Mouse (Mus musculus): ENCODE data around the gene Cacna1e. TPM values are rescaled to one million over a fixed set of nuclear protein-coding genes. Genes with fewer than 3 reads are reported as not detected.

Cacna1e gene
- total and polyA plus RNA-seq, 3 experiments: not detected

DNA sequence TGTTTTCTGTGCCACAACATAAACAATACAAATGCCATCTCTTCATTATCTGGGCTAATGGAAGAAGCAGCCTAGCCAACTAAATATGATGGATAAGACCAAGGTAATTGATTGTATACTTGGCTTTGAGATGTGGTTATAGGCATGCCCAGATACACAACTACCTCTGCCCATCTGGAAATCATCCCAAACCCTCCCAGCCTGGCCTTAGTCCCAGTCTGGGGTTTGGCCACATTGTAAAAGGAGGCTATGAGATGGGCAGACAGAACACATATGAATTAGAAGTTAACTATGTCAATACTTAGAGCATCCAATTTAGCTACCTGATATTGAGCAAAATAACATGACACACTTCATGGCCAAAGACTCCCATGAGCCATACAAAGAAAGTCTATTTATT is 220.6 kb downstream of the Cacna1e start:
- H3K9ac ChIP-seq (ENCODE audit: control insufficient read depth, low read depth, low read length, poor library complexity, severe bottlenecking): no peak overlapping the region
- TF ChIP-seq BHLHE40 (IDR thresholded peaks at IDR 0.05; ENCODE audit: borderline replicate concordance, low read depth, low read length) (no peak), GATA1 (IDR thresholded peaks at IDR 0.05; ENCODE audit: low read depth, low read length) (no peak), NELFE (IDR thresholded peaks at IDR 0.05; ENCODE audit: low read depth, low read length) (no peak), ZC3H11A (IDR thresholded peaks at IDR 0.05; ENCODE audit: low read depth, low read length) (no peak), POLR2AphosphoS2 (IDR thresholded peaks at IDR 0.05; ENCODE audit: low read length) (no peak), ELF1 (IDR thresholded peaks at IDR 0.05; ENCODE audit: low read depth, low read length) (no peak), POLR2A (IDR thresholded peaks at IDR 0.05; ENCODE audit: control insufficient read depth in 1 of 2, insufficient read depth in 1 of 2, low read depth in 1 of 2, low read length in 2 of 2, poor library complexity in 1 of 2) (no peak), ZNF384 (IDR thresholded peaks at IDR 0.05; ENCODE audit: low read depth, low read length) (no peak), TAL1 (IDR thresholded peaks at IDR 0.05; ENCODE audit: low read length) (no peak), MAX (IDR thresholded peaks at IDR 0.05; ENCODE audit: low read length) (no peak), MXI1 (IDR thresholded peaks at IDR 0.05; ENCODE audit: low read depth, low read length) (no peak), EP300 (IDR thresholded peaks at IDR 0.05; ENCODE audit: low read depth in 1 of 2, low read length in 2 of 2) (no peak), SIN3A (IDR thresholded peaks at IDR 0.05; ENCODE audit: low read length) (no peak), NRF1 (IDR thresholded peaks at IDR 0.05; ENCODE audit: insufficient read depth, low read depth, low read length, poor library complexity, severe bottlenecking) (no peak), MAFK (IDR thresholded peaks at IDR 0.05; ENCODE audit: borderline replicate concordance, low read depth, low read length) (no peak), RCOR1 (IDR thresholded peaks at IDR 0.05; ENCODE audit: low read depth, low read length) (no peak), MYC (IDR thresholded peaks at IDR 0.05; ENCODE audit: low read depth, low read length) (no peak), ZKSCAN1 (IDR thresholded peaks at IDR 0.05; ENCODE audit: low read depth, low read length) (no peak), E2F4 (IDR thresholded peaks at IDR 0.05; ENCODE audit: borderline replicate concordance, low read depth, low read length) (no peak), MEF2A (IDR thresholded peaks at IDR 0.05; ENCODE audit: extremely low read depth, insufficient replicate concordance, low read depth, low read length, poor library complexity, severe bottlenecking) (no peak)

DNA sequence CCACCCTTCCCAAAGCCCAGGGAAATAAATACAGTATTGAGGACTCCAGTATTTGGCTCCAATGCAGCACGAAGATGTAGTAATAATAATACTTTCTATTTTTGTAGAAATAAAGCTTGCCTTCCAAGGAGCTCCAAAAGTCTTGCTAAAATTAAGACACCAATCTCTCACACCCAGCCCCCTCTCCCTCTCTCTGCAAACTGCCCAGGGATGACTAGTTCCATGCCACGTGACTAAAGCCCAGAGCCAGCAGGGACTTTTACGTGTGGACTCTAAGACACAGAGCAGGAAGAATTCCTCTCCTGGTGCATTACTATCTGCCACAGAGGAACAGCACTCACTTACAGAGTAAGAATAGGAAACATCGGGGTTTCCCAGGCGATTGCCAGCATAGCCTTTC is 222.3 kb downstream of the Cacna1e start:
- no peaks in the 10 kb centered on the region for H3K27me3 ChIP-seq (ENCODE audit: control insufficient read depth in 1 of 2, insufficient read depth in 2 of 2, low read length in 2 of 2)
- TF ChIP-seq ETS1 (IDR thresholded peaks at IDR 0.05; ENCODE audit: low read depth, low read length) (no peak), MAZ (IDR thresholded peaks at IDR 0.05; ENCODE audit: low read depth, low read length) (no peak), RAD21 (IDR thresholded peaks at IDR 0.05; ENCODE audit: low read depth, low read length) (no peak), SMC3 (IDR thresholded peaks at IDR 0.05; ENCODE audit: low read depth, low read length) (no peak), E2F4 (IDR thresholded peaks at IDR 0.05; ENCODE audit: borderline replicate concordance, low read depth, low read length) (no peak), MAFK (IDR thresholded peaks at IDR 0.05; ENCODE audit: borderline replicate concordance, low read depth, low read length) (no peak), USF1 (IDR thresholded peaks at IDR 0.05; ENCODE audit: low read depth, low read length) (no peak), ZKSCAN1 (IDR thresholded peaks at IDR 0.05; ENCODE audit: low read depth, low read length) (no peak), SIN3A (IDR thresholded peaks at IDR 0.05; ENCODE audit: low read length) (no peak), NRF1 (IDR thresholded peaks at IDR 0.05; ENCODE audit: insufficient read depth, low read depth, low read length, poor library complexity, severe bottlenecking) (no peak), ELF1 (IDR thresholded peaks at IDR 0.05; ENCODE audit: low read depth, low read length) (no peak), TCF12 (IDR thresholded peaks at IDR 0.05; ENCODE audit: low read depth, low read length) (no peak), POLR2A (IDR thresholded peaks at IDR 0.05; ENCODE audit: control insufficient read depth in 1 of 2, insufficient read depth in 1 of 2, low read depth in 1 of 2, low read length in 2 of 2, poor library complexity in 1 of 2) (no peak), ZNF384 (IDR thresholded peaks at IDR 0.05; ENCODE audit: low read depth, low read length) (no peak), POLR2AphosphoS2 (IDR thresholded peaks at IDR 0.05; ENCODE audit: low read length) (no peak), NELFE (IDR thresholded peaks at IDR 0.05; ENCODE audit: low read depth, low read length) (no peak), TAL1 (IDR thresholded peaks at IDR 0.05; ENCODE audit: low read length) (no peak), TBP (IDR thresholded peaks at IDR 0.05; ENCODE audit: low read depth, low read length) (no peak)
- H3K4me3 ChIP-seq (ENCODE audit: control insufficient read depth in 1 of 2, insufficient read depth in 1 of 2, low read depth in 2 of 2, low read length in 2 of 2): no peak overlapping the region
- H3K79me2 ChIP-seq (ENCODE audit: control insufficient read depth, insufficient read depth, low read length, poor library complexity): no peaks in the 10 kb centered on the region
- no peaks in the 10 kb centered on the region for H3K4me1 ChIP-seq (ENCODE audit: control insufficient read depth in 1 of 2, insufficient read depth in 2 of 2, low read length in 2 of 2)
- H3K27ac ChIP-seq (ENCODE audit: control insufficient read depth, low read depth, low read length): no peak overlapping the region
- H3K9me3 ChIP-seq (replicated peaks; ENCODE audit: insufficient read depth, low read length): no peaks in the 10 kb centered on the region
- no peak overlapping the region for H3K9ac ChIP-seq (ENCODE audit: control insufficient read depth, low read depth, low read length, poor library complexity, severe bottlenecking)
- no peak for DNase-seq (ENCODE audit: low read depth, low spot score)
- no peaks in the 10 kb centered on the region for H3K36me3 ChIP-seq (ENCODE audit: control insufficient read depth in 1 of 2, insufficient read depth in 2 of 2, low read length in 2 of 2)

More for the DNA sequence above, 220.6 kb downstream of the Cacna1e start:
- Histone ChIP-seq H3K4me3 (ENCODE audit: control insufficient read depth in 1 of 2, insufficient read depth in 1 of 2, low read depth in 2 of 2, low read length in 2 of 2) (no peak overlapping the region), H3K4me1 (ENCODE audit: control insufficient read depth in 1 of 2, insufficient read depth in 2 of 2, low read length in 2 of 2) (no peaks in the 10 kb centered on the region), H3K36me3 (ENCODE audit: control insufficient read depth in 1 of 2, insufficient read depth in 2 of 2, low read length in 2 of 2) (no peaks in the 10 kb centered on the region), H3K9me3 (replicated peaks; ENCODE audit: insufficient read depth, low read length) (no peaks in the 10 kb centered on the region), H3K27ac (ENCODE audit: control insufficient read depth, low read depth, low read length) (no peak overlapping the region), H3K27me3 (ENCODE audit: control insufficient read depth in 1 of 2, insufficient read depth in 2 of 2, low read length in 2 of 2) (no peaks in the 10 kb centered on the region), H3K79me2 (ENCODE audit: control insufficient read depth, insufficient read depth, low read length, poor library complexity) (no peaks in the 10 kb centered on the region)
- DNase-seq (ENCODE audit: low read depth, low spot score): no peak
